Mouse (Mus musculus) macrophage (primary cell): Measurements from ENCODE around the gene Pak6. TPM values are rescaled to one million over a fixed set of nuclear protein-coding genes. Genes with fewer than 3 reads are reported as not detected.

Source experiments
- H3K27ac ChIP-seq: fragments of 350-480 bp; formaldehyde crosslinking; 2 replicates; pipeline ENCODE4 v1.9.0; 2021
- H3K36me3 ChIP-seq: fragments of 350-480 bp; formaldehyde crosslinking; 2 replicates; pipeline ENCODE4 v1.9.0; 2021; ENCODE audit errors: inconsistent target
- H3K4me3 ChIP-seq: fragments of 350-480 bp; formaldehyde crosslinking; 2 replicates; pipeline ENCODE4 v1.9.0; 2021; ENCODE audit errors: inconsistent target
- H3K79me2 ChIP-seq: fragments of 350-480 bp; formaldehyde crosslinking; 2 replicates; pipeline ENCODE4 v1.9.0; 2021; ENCODE audit errors: inconsistent target
- WGBS: methylation state at CpG from one replicate; pipeline ENCODE4 v1.1.7; 2026; ENCODE audit warnings: inconsistent platforms; ENCODE audit not compliant: missing documents; 5-methylcytosine and 5-hydroxymethylcytosine counted together
- polyA plus RNA-seq: library from polyadenylated mRNA; stranded (reverse); fragments of 250-400 nt; gene quantifications from 3 replicates; pipeline ENCODE4 v1.2.4, GENCODE M21; 2018; ENCODE audit warnings: inconsistent platforms

Pak6 gene
- polyA plus RNA-seq, 1 experiment from 2014 or later: not detected

DNA sequence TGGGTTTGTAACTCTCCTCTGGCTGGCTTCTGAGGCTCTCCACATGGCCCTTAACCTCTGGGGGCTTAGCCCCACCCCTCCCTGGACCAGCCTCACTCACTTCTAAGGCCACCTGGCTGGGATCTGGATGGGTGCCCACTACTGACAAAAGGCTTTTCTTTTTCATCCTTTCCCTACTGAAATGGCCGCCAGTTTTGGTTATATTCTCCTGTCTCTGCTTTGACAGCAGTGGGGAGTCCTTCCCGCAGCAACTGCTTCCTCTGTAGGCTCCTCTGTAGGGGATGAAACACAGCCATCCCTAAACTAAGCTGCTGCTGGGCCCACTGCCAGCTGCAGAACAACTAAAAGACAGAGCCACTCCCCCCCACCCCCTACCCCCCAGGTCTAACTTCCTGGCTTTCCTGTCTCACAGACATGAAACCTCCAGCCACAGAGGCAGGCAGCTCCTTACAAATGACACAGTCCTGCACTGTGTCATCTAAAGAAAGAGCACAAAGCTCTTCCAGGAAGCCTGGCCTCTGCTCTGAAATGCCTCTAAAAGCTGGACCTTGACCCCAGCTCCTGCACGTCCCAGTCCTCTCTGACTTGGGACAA is 6.3 kb upstream of the Pak6 start:
- H3K79me2 ChIP-seq: no peaks in the 10 kb centered on the region
- H3K27ac ChIP-seq: no peak overlapping the region
- H3K36me3 ChIP-seq: no peaks in the 10 kb centered on the region
- 45% methylated on average over 3 of the region's 3 CpGs for WGBS
- H3K4me3 ChIP-seq: no peak overlapping the region

DNA sequence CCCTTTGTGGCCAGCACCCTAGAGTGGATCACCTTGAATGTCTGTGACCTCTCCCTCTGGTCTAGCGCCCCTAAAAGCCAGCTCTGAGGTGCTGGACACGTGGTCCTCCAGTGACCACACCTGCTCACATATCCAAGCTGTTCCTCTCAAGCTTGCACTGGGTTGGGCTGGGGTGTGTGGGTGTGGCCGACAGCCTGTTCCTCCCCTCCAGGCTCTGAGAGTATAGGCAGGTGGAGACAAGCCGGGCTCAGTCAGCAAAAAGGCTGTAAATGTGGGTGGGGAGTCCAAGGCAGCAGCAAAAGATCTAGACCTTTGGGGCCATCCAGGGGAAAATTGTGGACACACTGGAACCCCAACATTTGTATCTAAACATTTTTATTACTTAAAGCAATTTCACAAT is 4.6 kb upstream of the Pak6 start:
- 23% methylated on average over 4 of the region's 4 CpGs for WGBS
- no peak overlapping the region for H3K27ac ChIP-seq
- H3K79me2 ChIP-seq: no peaks in the 10 kb centered on the region
- H3K4me3 ChIP-seq: no peak overlapping the region
- no peaks in the 10 kb centered on the region for H3K36me3 ChIP-seq

DNA sequence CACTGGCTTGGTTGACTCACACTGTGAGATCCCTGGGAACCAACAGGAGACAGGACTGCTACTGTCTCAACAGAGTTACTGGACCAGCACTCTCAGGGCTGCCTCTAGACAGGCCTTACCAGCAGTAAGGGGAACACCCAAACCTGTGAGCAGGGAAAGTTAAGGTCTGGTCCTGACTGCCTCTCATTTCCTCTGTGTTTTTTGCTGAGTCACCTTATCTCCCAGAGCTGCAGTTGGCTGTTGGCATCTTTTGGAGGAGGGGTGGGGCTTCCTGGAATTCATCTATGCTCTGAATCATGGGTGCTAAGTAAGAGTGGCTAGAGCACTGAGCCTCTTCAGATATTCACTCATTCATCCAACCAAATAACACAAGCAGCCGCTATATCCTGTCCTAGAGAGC is 4.0 kb upstream of the Pak6 start:
- Histone ChIP-seq H3K27ac (no peak overlapping the region), H3K4me3 (no peak overlapping the region), H3K79me2 (no peaks in the 10 kb centered on the region), H3K36me3 (no peaks in the 10 kb centered on the region)
- WGBS: 60% methylated on average over 1 of the region's 1 CpGs

DNA sequence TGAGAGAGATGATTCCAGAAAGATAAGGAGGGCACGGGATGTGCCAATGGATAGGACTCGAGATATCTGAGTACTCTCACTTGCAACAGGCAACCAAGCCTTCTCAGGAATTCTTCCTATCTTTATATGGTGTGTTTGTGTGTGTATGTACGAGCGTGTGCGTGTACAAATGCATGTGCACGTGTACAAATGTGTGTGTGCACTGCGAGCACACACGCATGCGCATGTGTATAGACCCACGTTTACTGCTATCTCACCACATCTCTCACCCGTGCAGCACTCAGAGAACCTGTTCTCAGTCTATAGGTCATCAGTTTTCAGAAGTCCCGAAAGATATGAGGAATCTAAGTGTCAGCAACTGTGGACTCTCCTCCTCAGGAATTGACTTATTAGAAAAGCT is 3.6 kb upstream of the Pak6 start:
- Histone ChIP-seq H3K27ac (no peak overlapping the region), H3K4me3 (no peak overlapping the region), H3K79me2 (no peaks in the 10 kb centered on the region), H3K36me3 (no peaks in the 10 kb centered on the region)
- WGBS: 84% methylated on average over 12 of the region's 12 CpGs

- WGBS: 6% methylated on average over 4 of the region's 4 CpGs
- Histone ChIP-seq H3K36me3 (no peaks in the 10 kb centered on the region), H3K27ac (no peak overlapping the region), H3K79me2 (no peaks in the 10 kb centered on the region), H3K4me3 (peak overlapping the region; percentile 19; the same call in 1 of the 2 replicates)
Observed at GRCm38 (mm10) chr2:118659998-118660452, 3.1 kb upstream of the Pak6 start.

GRCm38 (mm10) chr2:118661891-118662290 is 1.2 kb upstream of the Pak6 start:
- Histone ChIP-seq H3K27ac (no peak overlapping the region), H3K36me3 (no peaks in the 10 kb centered on the region), H3K79me2 (no peaks in the 10 kb centered on the region), H3K4me3 (no peak overlapping the region)
- WGBS: 89% methylated on average over 9 of the region's 9 CpGs

DNA sequence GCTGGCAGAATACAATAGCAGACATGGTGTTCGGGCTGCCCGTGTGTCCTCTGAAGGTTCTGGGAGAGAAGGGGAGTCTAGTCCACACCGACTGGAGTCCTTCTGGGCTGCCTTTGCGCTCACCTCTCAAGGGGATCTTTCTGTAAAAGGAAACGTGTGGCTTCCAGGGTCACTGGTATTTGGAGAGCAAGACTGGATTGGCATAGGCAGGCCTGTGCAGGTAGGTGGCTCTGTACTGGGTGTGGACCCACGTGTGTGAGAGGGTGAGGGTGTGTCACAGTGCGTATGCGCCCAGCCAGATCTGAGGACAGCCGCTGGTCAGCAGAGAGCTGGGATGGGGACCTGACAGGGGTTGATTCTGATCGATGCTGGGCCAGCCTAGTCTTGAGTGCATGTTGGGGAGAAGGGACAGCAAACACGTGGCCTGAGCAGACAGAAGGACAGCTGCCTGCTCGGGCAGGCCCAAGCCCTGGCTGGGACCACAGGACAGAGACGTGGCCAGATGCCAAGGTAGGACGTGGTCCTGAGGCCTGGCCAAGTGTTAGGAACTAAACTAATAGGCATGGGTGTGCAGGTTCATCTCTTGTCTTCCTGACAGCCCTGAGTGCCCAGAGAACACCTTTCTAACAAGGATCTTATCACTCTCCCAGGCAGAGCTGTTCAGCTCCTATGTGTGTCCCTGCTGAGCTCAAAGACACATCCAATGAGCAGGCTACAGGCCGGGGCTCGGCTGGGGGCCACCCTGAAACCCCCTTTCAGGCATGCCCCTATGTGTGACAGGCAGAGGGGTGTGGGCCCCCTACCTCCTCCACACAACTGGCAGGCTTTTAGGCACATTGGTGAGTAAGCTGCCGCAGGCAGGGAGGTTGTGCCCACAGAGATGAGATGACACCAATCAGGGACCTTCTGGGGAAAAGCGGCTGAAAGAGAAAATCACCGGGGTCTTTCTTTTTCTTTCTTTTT is 982 bp downstream of the Pak6 start:
- Histone ChIP-seq H3K27ac (no peak overlapping the region), H3K79me2 (no peaks in the 10 kb centered on the region), H3K36me3 (no peaks in the 10 kb centered on the region), H3K4me3 (no peak overlapping the region)
- WGBS: 83% methylated on average over 18 of the region's 19 CpGs

GRCm38 (mm10) chr2:118664975-118665516 is 1.9 kb downstream of the Pak6 start:
- WGBS: 86% methylated on average over 3 of the region's 3 CpGs
- no peaks in the 10 kb centered on the region for H3K36me3 ChIP-seq

DNA sequence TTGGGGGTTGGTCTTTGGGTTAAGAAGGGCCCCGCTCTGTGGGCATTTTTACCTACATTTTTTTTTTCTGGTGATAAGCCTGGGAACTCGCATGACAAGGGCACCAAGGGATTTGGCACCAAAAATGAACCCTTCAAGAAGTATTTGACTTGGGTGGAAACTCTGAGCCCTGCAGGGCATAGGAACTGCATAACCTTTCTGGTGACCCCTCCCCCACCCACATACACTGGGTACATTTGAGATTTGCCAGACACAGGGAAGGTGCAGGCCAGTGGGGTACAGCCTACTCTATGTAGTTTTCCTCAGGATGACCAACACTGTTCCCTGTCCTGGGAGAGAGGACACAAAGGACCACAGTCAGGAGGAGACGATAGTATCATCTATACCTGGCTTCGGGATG is 2.5 kb downstream of the Pak6 start:
- Histone ChIP-seq H3K36me3 (no peaks in the 10 kb centered on the region), H3K79me2 (no peaks in the 10 kb centered on the region), H3K27ac (no peak overlapping the region), H3K4me3 (no peak overlapping the region)
- WGBS: 98% methylated on average over 4 of the region's 4 CpGs

More at GRCm38 (mm10) chr2:118664975-118665516, 1.9 kb downstream of the Pak6 start:
- Histone ChIP-seq H3K27ac (no peak overlapping the region), H3K79me2 (no peaks in the 10 kb centered on the region), H3K4me3 (no peak overlapping the region)

DNA sequence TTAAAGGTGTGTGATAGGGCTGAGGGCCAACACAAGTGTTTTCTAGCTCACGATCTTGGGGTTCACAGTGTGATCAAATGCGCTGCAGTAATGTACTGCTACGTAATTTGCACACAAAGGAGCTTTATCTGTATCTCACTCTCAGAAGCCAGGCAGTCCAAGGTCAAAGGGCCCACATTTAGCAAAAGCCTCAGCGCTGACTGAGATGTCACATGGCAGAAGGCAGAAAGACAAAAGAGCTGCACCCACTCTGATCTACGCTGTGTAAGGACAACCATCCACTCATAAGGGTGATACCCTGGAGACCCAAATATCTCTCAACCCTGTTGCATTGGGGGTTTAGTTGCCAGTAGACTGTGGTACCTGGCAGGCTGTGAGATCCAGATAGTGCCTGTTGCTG is 4.1 kb downstream of the Pak6 start:
- no peak overlapping the region for H3K4me3 ChIP-seq
- 95% methylated on average over 5 of the region's 5 CpGs for WGBS
- no peak overlapping the region for H3K27ac ChIP-seq
- no peaks in the 10 kb centered on the region for H3K79me2 ChIP-seq
- no peaks in the 10 kb centered on the region for H3K36me3 ChIP-seq

- Histone ChIP-seq H3K36me3 (no peaks in the 10 kb centered on the region), H3K79me2 (no peaks in the 10 kb centered on the region), H3K4me3 (no peak overlapping the region), H3K27ac (no peak overlapping the region)
- WGBS: 93% methylated on average over 6 of the region's 6 CpGs
Observed at GRCm38 (mm10) chr2:118669245-118669644, 6.1 kb downstream of the Pak6 start.

DNA sequence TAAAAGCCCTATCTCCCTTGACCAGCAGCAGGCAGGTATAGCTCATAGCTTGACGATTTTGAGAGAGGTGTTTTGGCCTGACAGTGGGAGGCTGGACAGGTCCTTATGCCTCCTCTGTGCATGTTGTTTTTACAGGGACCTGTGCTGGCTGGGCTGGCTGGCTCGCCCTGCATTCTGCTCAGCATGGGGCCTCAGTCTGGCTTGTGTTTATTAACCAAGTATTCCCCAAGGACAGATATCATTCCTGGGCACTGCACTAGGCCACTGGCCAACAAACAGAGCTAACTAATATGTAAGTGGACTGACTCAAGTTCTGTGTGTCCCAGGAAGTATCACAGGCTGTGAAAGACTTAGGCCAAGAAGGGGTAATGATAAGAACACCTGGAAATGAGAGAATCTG is 6.7 kb downstream of the Pak6 start:
- no peak overlapping the region for H3K27ac ChIP-seq
- H3K36me3 ChIP-seq: no peaks in the 10 kb centered on the region
- H3K4me3 ChIP-seq: no peak overlapping the region
- H3K79me2 ChIP-seq: no peaks in the 10 kb centered on the region
- 83% methylated on average over 2 of the region's 2 CpGs for WGBS

- H3K36me3 ChIP-seq: no peaks in the 10 kb centered on the region
- 100% methylated on average over 1 of the region's 1 CpGs for WGBS
- H3K79me2 ChIP-seq: no peaks in the 10 kb centered on the region
- H3K27ac ChIP-seq: no peak overlapping the region
- no peak overlapping the region for H3K4me3 ChIP-seq
Observed at GRCm38 (mm10) chr2:118671728-118672127, 8.6 kb downstream of the Pak6 start.

- 81% methylated on average over 15 of the region's 15 CpGs for WGBS
Observed at GRCm38 (mm10) chr2:118673686-118674465, 10.8 kb downstream of the Pak6 start.

More at GRCm38 (mm10) chr2:118673686-118674465, 10.8 kb downstream of the Pak6 start:
- Histone ChIP-seq H3K27ac (no peak overlapping the region), H3K4me3 (no peak overlapping the region), H3K36me3 (no peaks in the 10 kb centered on the region), H3K79me2 (no peaks in the 10 kb centered on the region)
